Mouse (Mus musculus) ovary, adult 2 months (tissue): Measurements from ENCODE around the gene Pld4. TPM values are rescaled to one million over a fixed set of nuclear protein-coding genes. Genes with fewer than 3 reads are reported as not detected.

Experiments used
- polyA plus RNA-seq: library from polyadenylated mRNA; depleted of rRNA; stranded (reverse); fragments of >200 nt; gene quantifications from 2 replicates; pipeline ENCODE4 v1.2.3, GENCODE M21; 2012; rRNA removed

Gene Pld4
- polyA plus RNA-seq: 41.6 and 50.1 TPM in 2 replicates

DNA sequence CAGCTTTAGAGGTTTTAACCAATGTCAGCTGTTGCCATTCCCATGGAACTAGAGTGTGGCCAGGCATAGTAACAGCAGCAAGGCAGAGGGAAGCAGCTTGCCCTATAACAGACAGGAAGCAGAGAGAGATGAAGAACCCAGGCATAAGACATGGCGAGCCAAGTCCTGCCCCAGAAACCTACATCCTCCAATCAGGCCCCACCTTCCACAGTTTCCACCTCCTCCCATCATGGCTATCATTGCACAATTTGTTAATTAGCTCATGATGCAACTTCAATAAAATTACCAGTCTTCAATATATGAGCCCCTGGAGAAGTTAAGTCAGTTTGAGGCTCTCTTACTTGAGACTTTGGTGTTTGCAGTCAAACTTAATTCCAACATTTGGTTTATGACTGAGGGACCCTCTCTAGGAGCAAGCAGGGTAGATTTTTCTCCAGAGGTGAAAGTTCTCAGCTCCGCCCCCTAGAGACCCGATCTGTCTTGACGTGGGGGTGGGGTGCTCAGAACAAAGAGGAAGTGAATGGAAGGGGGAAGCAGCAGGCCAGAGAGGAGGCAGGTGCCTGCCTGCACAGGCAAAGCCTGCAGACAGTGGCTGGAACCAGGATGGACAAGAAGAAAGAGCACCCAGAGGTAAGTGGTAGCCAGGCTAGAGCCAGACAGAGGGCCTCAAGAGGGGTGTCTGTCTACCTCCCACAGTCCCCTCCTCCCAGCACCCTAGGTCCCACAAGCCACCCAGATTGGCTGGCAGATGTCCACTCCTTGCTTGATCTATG, at the start of gene Pld4:
Pld4 (plus strand) TSS at position 502 of the 773 bp plus-strand sequence.

DNA sequence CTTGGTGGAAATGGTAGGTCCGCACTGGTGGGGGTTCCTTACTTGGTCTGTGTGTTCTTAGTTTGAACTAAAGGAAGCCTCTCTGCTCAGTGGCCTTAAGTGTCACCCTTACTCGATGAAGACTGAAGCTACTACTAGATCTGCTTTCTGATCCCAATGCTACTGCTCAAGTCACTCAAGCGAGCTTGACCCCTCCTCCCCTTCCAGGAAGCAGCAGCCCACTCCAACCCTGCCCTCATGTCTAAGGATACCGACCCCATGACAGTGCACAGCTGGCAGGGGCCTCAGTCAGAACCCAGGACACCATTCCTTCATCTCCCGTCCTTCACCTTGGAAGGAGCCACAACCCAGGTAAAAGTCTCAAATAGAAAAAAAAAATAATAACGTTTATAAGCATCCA, 40.2 kb upstream of the Pld4 start, which contains the start of gene Cep170b:
Cep170b (plus strand) TSS at position 240 of the 400 bp plus-strand sequence.

DNA sequence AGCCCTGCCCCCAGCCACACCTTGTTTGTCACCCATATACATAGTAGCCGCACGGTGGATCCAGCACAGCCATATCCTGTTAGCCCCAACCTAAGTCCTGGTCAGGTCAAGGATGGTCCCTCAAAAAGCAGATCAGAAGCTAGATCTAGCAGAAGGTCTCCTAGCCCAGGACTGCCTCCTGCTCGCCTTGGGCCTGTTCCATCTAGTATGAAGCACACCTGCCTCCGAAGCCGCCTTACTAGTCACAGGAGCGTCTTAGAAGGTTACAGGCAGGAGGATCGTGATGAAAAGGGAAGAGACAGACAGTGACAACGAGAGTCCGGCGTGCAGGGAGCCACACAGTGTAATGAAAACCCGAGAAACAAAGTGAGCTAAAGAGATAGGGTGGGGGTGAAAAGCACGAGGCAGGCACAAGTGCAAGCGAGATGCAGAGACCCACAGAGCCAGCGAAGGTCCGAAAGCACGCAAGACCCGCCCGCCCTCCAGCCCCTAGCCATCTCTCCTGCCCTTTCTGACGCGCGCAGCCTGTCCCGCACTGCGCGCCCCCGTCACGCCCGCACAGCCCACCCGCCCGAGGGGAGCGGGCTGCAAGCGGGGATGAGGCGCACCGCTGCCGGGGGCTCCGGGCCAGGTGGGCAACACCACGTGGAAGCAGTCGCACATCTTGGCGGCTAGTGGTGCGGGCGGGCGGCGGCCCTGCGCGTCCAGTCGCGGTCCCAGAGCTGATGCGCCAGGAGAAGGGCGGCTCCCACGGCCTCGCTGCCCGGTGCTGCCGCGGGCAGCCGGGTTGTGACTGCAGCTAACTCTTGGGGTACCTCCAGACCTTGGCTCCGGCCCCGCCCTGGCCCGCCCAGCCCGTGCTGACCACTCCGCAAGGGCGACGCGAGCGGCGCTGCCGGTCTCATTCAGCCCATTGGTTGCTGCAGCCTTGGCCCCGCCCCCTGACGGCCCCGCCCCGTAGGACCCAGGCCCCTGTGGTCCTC, 41.7 kb downstream of the Pld4 start, which contains the start of gene Ahnak2:
Ahnak2 (minus strand) TSS at position 794 of the 983 bp plus-strand sequence.

DNA sequence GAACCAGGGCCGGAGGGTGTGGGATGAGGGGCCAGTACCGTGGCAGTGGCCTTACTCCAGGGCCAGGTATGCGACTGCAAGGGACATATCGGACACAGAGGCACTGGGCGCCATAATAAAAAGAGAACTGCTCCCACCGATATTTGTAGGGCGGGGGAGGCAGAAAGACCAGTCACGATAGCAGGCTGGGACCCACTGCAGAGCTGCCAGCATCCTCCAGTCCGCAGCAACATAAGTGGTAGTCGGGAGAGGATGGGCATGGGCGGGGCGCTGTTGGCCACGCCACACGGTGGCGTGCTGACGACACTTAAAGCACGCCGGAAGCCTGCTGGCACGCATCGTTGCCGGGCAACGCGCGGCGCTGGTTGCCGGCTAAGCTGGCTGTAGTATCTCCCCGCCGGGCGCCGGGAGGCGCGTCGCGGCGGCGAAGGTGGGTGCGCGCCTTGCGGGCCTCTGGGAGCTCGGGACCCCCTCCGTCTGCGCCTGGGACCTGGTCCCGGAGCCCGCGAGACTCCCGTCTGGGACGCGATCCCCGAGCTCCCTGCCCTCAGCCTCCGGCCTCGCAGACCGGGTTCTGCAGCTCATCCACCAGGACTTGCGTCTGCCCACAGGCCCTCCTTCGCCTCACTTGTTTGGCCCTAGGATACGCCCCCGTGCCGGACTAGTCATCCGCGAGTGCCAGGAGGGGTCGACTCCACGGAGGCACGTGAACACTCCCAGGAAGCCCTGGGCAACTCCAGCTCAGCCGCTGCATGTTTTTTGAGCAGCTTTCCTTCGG, 48.3 kb downstream of the Pld4 start, which contains the start of gene Clba1:
Clba1 (plus strand) TSS at position 351 of the 778 bp plus-strand sequence.

Other genes starting within 250 kb of the Pld4 start
- 0.57 and 0.61 TPM in 2 replicates for gene Tmem179, start 243.9 kb upstream of the Pld4 start, polyA plus RNA-seq
- 42.7 and 45.9 TPM in 2 replicates for gene Inf2, start 171.9 kb upstream of the Pld4 start, polyA plus RNA-seq
- gene Adssl1, start 140.6 kb upstream of the Pld4 start, polyA plus RNA-seq: 3.7 and 4.5 TPM in 2 replicates
- gene Siva1, start 116.0 kb upstream of the Pld4 start, polyA plus RNA-seq: 141 and 169 TPM in 2 replicates
- 246 and 258 TPM in 2 replicates for gene Akt1, start 85.8 kb upstream of the Pld4 start, polyA plus RNA-seq
- 17.9 and 20.4 TPM in 2 replicates for gene Zbtb42, start 81.8 kb upstream of the Pld4 start, polyA plus RNA-seq
- gene Cep170b, start 40.2 kb upstream of the Pld4 start, polyA plus RNA-seq: 82.4 and 97.6 TPM in 2 replicates
- gene Ahnak2, start 42.0 kb downstream of the Pld4 start, polyA plus RNA-seq: 17.4 and 19.1 TPM in 2 replicates
- 14.1 and 19.2 TPM in 2 replicates for gene Clba1, start 48.3 kb downstream of the Pld4 start, polyA plus RNA-seq
- 33.5 and 36.9 TPM in 2 replicates for gene Cdca4, start 68.8 kb downstream of the Pld4 start, polyA plus RNA-seq
- 3.0 TPM in 2 replicates for gene Gpr132, start 107.6 kb downstream of the Pld4 start, polyA plus RNA-seq
- gene Jag2, start 169.1 kb downstream of the Pld4 start, polyA plus RNA-seq: 51.9 and 56.8 TPM in 2 replicates
- gene Nudt14, start 181.5 kb downstream of the Pld4 start, polyA plus RNA-seq: 59.3 and 65.9 TPM in 2 replicates
- gene Btbd6, start 215.8 kb downstream of the Pld4 start, polyA plus RNA-seq: 154 and 177 TPM in 2 replicates
- gene Brf1, start 240.0 kb downstream of the Pld4 start, polyA plus RNA-seq: 187 and 302 TPM in 2 replicates